Mouse (Mus musculus): ENCODE data around the gene Ninl. TPM values are rescaled to one million over a fixed set of nuclear protein-coding genes. Genes with fewer than 3 reads are reported as not detected.
"Not testable (repeated sequence)": the region's sequence is repeated elsewhere in the genome, so short reads cannot be mapped to it uniquely, and the experiment has no call there.

Gene Ninl
- polyA plus RNA-seq, 1 experiment from 2014 or later = 6.5 TPM

DNA sequence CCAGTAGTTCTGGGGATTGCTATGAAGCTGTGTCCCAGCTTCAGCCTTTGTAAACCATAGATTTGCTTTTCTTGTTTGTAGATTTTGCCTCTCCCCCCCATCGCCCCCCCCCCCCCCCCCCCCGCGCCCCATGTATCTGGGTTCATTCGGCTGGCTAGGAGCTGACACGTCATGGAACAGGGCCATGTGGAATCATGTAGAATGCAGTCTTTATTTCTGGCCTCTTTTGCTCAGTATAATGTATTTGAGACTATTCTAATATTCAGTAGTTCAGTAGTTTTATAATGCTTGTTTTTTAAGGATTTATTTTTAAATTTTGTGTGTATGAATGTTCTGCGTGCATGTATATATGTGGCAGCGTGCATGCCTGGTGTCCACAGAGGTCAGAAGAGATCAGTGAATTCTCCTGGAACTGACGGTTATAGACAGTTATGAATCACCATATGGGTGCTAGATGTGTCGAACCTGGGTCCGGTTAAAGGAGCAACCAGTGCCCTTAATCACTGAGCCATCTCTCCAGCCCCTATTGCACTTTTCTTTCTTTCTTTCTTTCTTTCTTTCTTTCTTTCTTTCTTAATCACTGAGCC is 128.8 kb downstream of the Ninl start:
- Histone ChIP-seq H3K9me3 (no peaks in the 10 kb centered on the region), H3K4me2 (replicated peaks) (peak overlapping the region; percentile 64), H3K4me1 (replicated peaks) (no peaks in the 10 kb centered on the region), H3K27me3 (replicated peaks) (no peaks in the 10 kb centered on the region), H3K4me3 (replicated peaks) (peak overlapping the region; percentile 75), H3K9ac (peak overlapping the region; percentile 56; the same call in 1 of the 2 replicates), H3K36me3 (no peaks in the 10 kb centered on the region), H3K27ac (no peak overlapping the region)
- WGBS = 32% methylated on average over 8 of the region's 10 CpGs
- no peak for ATAC-seq

DNA sequence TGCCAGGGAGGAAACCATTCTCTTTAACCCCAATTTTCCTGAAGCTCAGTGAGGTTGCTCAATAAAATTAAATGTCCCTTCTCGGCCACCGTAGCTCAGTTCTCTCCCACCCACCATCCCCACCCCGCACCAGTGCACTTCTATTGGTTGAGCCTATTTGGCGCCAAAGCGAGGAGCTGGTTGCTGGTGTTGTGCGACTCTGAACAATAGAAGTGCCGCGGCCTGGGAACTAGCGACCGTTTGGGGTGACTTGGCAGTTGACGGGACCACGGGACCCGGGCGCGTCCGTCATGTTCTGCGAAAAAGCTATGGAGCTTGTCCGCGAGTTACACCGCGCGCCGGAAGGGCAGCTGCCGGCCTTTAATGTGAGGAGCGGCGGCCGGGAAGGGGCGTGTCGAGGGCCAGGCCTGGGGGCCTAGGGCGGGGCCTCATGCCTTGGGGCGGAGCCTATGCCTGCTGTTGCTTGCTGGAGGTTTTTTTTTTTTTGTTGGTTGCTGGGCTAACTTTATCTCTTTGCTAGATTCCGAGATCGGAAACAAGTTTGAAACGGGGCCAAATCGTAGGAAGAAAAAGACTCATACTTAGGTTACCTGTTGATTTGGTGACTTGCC is 129.6 kb downstream of the Ninl start:
- H3K27ac ChIP-seq = peak overlapping the region; percentile 90
- under 1% methylated on average over 35 of the region's 35 CpGs for WGBS
- no peaks in the 10 kb centered on the region for H3K36me3 ChIP-seq
- H3K9ac ChIP-seq = peak overlapping the region; percentile 56
- no peaks in the 10 kb centered on the region for H3K27me3 ChIP-seq (replicated peaks)
- H3K4me1 ChIP-seq (replicated peaks) = no peaks in the 10 kb centered on the region
- H3K4me2 ChIP-seq (replicated peaks) = peak overlapping the region; percentile 64
- peak overlapping the region; percentile 75 for H3K4me3 ChIP-seq (replicated peaks)
- ATAC-seq = peak; percentile 95
- H3K9me3 ChIP-seq = no peaks in the 10 kb centered on the region

DNA sequence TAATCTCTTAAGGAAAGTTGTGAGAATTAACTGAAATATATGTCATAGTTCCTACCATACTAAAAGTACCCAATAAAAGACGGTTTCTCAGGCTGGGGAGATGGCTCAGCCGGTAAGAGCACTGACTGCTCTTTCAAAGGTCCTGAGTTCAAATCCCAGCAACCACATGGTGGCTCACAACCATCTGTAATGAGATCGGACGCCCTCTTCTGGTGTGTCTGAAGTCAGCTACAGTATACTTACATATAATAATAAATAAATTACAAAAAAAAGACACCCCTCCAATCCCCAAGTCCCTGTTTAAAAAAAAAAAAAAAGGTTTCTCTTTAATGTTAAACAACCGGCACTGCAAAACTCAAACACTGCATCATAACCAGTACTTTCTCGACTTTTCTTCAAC is 130.3 kb downstream of the Ninl start:
- Histone ChIP-seq H3K4me2 (replicated peaks) (peak overlapping the region; percentile 64), H3K4me3 (replicated peaks) (peak overlapping the region; percentile 75; the same call in 1 of the 2 replicates)
- H3K9me3 ChIP-seq; H3K27me3 ChIP-seq (replicated peaks); ATAC-seq; H3K36me3 ChIP-seq; H3K27ac ChIP-seq; H3K9ac ChIP-seq; H3K4me1 ChIP-seq (replicated peaks): not testable (repeated sequence)
- 45% methylated on average over 6 of the region's 6 CpGs for WGBS

DNA sequence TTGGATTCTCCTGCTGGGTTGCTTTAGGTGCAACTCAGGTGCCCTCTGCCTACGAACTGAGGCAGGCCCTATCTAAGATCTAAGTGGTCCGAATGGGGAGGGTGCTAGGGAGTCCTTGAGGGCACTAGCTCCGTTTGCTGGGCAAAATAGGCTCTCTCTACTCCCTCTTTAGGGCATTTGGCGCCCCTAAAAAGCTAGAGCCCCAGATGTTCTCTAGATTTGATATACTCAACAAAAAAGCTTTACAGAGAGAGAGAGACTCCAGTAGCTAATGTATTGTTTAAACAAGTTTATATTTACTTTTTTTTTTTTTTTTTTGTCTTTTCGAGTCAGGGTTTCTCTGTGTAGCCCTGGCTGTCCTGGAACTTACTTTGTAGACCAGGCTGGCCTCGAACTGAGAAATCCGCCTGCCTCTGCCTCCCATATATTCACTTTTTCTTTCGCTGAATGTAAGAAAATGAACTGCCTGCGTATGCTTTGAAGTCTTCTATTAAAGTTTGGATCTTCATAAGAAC is 134.2 kb downstream of the Ninl start, which contains the start of gene Gins1:
Gene Gins1 (plus strand): TSS at position 465 of the 515 bp plus-strand sequence.
- Histone ChIP-seq H3K4me2 (replicated peaks) (peak within 1 kb of the TSS; percentile 91), H3K9ac (peak within 1 kb of the TSS; percentile 88), H3K36me3 (no peaks in the 10 kb centered on the region), H3K27ac (peak within 1 kb of the TSS; percentile 89), H3K4me1 (replicated peaks) (no peaks in the 10 kb centered on the region), H3K27me3 (replicated peaks) (no peaks in the 10 kb centered on the region), H3K9me3 (no peaks in the 10 kb centered on the region), H3K4me3 (replicated peaks) (peak within 1 kb of the TSS; percentile 90)
- 35% methylated on average over 9 of the region's 9 CpGs for WGBS
- ATAC-seq = peak; percentile 52

DNA sequence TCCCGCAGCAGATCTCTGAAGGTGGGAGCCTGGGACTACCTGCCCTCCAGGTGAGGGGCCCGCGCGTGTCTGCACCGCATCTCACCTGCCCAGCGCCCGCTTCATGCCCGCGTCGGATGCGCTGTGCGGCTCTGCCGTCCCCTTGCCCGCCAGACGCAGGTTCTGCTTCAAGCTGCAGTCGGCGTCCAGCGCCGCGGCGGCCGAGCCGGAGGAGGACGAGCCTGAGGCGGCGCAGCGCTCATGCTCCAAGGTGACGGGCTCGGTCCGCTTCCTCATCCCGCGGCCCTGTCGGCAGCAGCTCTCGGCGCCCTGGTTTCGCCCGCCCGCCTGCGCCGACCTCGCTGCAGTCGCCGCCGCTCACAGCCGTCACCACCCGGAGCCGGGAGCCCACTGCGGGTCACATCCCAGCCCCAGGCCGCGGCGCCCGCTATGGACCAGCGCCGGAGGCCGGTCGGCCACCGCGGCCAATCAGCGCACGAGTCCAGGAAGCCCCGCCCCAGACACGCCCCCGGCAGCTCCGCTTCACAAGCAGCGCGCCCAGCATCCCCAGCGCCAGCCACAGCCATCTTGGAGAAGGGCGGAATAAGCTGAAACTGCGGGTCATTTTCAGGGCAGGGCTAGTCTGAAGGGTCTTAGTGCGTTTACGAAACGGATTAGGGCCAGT is 134.8 kb downstream of the Ninl start, which contains the start of gene Abhd12:
Gene Abhd12 (minus strand): TSS at position 470 of the 664 bp plus-strand sequence.
- Histone ChIP-seq H3K9ac (peak within 1 kb of the TSS; percentile 88), H3K9me3 (no peaks in the 10 kb centered on the region), H3K36me3 (no peaks in the 10 kb centered on the region), H3K27me3 (replicated peaks) (no peaks in the 10 kb centered on the region), H3K4me2 (replicated peaks) (peak within 1 kb of the TSS; percentile 91), H3K27ac (peak within 1 kb of the TSS; percentile 89), H3K4me3 (replicated peaks) (peak within 1 kb of the TSS; percentile 90), H3K4me1 (replicated peaks) (no peaks in the 10 kb centered on the region)
- peak; percentile 97 for ATAC-seq
- WGBS = under 1% methylated on average over 72 of the region's 72 CpGs

DNA sequence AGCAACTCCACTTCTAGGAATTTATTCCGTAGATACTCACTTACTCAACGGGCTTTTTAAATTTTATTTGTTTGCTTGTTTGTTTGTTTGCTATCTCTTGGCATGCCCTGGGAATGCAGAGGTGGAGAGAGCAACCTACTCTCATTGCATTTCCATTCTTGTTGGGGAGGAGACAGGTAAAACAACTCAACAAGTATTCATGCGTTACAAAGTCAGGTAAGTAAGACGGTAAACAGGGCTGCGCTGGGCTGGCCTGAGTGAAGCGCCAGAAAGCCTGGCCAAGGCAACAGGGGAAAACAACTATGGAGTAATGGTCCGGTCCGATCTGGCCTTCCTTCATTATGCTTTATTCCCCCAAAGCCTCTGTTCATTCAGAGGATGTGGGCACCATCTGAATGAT is 136.8 kb downstream of the Ninl start:
- no peak for ATAC-seq
- Histone ChIP-seq H3K4me3 (replicated peaks) (no peak overlapping the region), H3K4me2 (replicated peaks) (no peak overlapping the region), H3K4me1 (replicated peaks) (no peaks in the 10 kb centered on the region), H3K27me3 (replicated peaks) (no peaks in the 10 kb centered on the region), H3K27ac (no peak overlapping the region), H3K9me3 (no peaks in the 10 kb centered on the region), H3K9ac (no peak overlapping the region), H3K36me3 (no peaks in the 10 kb centered on the region)
- WGBS = 78% methylated on average over 8 of the region's 8 CpGs

DNA sequence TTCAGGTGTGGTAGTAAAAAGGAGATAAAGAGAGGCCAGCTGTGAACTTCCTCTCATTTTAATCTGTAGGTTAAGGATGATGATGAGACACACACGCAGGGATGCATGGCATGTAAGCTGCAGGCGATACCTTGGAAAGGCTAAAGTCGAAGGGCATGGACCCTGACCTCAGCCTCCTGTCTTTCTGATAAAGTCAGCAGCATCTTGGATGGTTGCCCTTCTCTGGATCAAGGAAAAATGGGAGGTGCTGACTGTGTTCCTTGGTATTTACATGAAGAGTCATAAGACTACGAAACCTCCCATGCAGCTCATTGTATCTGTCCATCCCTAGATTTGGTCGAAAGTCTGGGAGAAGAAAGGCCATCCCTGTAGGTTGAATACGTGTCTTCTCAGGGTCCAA is 138.8 kb downstream of the Ninl start:
- Histone ChIP-seq H3K4me1 (replicated peaks) (no peaks in the 10 kb centered on the region), H3K9me3 (no peaks in the 10 kb centered on the region), H3K27me3 (replicated peaks) (no peaks in the 10 kb centered on the region), H3K27ac (no peak overlapping the region), H3K4me3 (replicated peaks) (no peak overlapping the region), H3K4me2 (replicated peaks) (no peak overlapping the region), H3K36me3 (no peaks in the 10 kb centered on the region), H3K9ac (no peak overlapping the region)
- ATAC-seq = no peak
- 87% methylated on average over 6 of the region's 6 CpGs for WGBS

DNA sequence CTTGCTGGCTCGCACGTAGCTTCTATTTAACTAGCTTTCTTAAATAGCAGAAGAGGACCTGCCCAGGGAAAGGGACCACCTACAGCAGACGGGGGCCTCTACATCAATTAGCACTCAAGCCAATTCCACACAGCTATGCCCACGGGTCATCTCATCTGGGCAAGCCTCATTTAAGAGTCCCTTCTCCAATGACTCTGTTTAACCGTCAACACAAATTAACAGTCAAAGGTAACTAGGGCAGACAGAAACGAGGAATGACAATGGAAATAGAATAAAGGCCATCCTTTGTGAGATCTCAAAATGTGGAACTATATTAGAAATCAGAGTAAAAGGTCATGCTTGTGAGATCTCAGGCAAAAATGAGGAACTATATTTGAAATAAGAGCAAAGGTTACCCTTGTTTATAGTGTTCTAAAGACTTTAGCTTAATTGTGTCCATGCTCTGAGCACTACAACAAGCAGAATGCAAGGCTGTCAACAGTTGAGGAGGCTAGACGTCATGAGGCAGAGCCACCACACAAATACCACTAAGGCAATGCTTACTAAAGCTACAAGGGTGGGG is 143.4 kb downstream of the Ninl start:
- Histone ChIP-seq H3K4me3 (replicated peaks) (no peak overlapping the region), H3K27me3 (replicated peaks) (no peaks in the 10 kb centered on the region), H3K36me3 (no peaks in the 10 kb centered on the region), H3K4me2 (replicated peaks) (no peak overlapping the region), H3K4me1 (replicated peaks) (no peaks in the 10 kb centered on the region), H3K9me3 (no peaks in the 10 kb centered on the region), H3K9ac (no peak overlapping the region), H3K27ac (no peak overlapping the region)
- WGBS = 82% methylated on average over 7 of the region's 7 CpGs
- no peak for ATAC-seq

DNA sequence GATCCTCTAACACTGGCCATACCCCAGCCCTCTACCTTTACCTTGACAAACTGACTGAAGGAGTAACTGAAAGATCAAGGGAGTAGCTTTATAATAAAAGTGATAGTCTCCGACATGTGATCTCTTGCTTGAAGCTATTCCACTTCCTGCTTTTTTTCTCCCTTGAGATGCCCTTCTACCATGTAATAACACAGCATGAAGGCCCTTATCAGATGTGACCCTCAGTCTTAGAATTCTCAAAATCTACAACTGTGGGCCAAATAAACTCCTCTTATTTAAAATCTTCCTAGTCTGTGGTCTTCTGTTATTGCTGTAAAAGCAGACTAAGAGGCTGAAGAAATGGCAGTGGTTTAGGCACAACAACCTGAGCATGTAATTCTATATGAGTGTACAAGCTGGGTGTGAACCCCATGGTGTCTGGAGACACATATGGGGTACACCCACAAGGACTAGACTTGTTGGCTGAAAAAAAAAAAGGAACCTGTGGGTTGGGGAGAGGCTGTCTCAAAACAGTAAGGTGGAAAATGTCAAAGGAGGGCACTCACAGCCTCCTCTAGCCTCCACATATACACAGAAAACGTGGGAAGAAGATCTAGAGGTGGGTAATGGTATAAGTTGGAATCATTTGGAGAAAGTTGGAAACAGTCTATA is 144.4 kb downstream of the Ninl start:
- Histone ChIP-seq H3K9ac (no peak overlapping the region), H3K9me3 (no peaks in the 10 kb centered on the region), H3K4me1 (replicated peaks) (no peaks in the 10 kb centered on the region), H3K27me3 (replicated peaks) (no peaks in the 10 kb centered on the region), H3K27ac (no peak overlapping the region), H3K36me3 (no peaks in the 10 kb centered on the region), H3K4me3 (replicated peaks) (no peak overlapping the region), H3K4me2 (replicated peaks) (no peak overlapping the region)
- ATAC-seq = no peak
- 87% methylated on average over 2 of the region's 2 CpGs for WGBS

DNA sequence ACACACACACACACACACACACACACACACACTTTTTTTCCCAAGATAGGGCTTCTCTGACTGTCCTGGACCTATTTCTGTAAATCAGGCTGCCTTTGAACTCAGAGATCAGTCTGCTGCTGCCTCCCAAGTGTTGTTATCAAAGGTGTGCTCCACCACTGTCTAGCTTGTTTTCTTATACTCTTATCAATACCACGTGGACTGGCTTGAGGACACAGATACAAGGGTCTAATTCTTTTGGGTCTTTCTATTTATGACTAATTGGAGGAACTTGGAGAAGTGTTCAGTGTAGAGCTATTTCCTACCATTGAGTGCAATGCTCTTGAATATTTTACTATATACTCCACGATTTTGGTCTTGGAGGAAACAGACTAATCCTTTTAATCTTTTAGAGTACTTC is 151.8 kb downstream of the Ninl start:
- WGBS = 69% methylated on average over 2 of the region's 2 CpGs
- no peak overlapping the region for H3K4me3 ChIP-seq (replicated peaks)
- H3K4me1 ChIP-seq (replicated peaks) = no peaks in the 10 kb centered on the region
- H3K27me3 ChIP-seq (replicated peaks) = no peaks in the 10 kb centered on the region
- H3K27ac ChIP-seq = no peak overlapping the region
- no peak overlapping the region for H3K4me2 ChIP-seq (replicated peaks)
- no peaks in the 10 kb centered on the region for H3K9me3 ChIP-seq
- no peaks in the 10 kb centered on the region for H3K36me3 ChIP-seq
- no peak for ATAC-seq
- H3K9ac ChIP-seq = no peak overlapping the region

DNA sequence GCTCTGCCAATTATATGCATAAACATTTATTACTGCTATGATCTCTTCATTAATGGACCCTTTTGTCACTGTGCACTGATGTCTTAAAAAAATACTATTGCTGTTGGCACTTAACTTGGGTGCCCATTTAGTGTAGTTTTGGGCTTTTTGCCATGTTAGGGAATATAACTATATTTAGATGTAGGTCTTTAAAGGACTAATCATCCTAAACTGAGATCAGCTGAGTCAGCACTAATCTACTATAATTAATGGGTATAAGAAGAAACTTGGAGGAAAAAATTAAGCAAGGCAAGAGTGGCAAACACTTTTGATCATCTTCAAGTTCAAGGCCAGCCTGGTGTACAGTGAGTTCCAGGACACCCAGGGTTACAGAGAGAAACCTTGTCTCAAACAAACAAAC is 152.9 kb downstream of the Ninl start:
- no peak for ATAC-seq
- Histone ChIP-seq H3K27me3 (replicated peaks) (no peaks in the 10 kb centered on the region), H3K36me3 (no peaks in the 10 kb centered on the region), H3K9ac (no peak overlapping the region), H3K27ac (no peak overlapping the region), H3K4me1 (replicated peaks) (no peaks in the 10 kb centered on the region), H3K4me3 (replicated peaks) (no peak overlapping the region), H3K4me2 (replicated peaks) (no peak overlapping the region), H3K9me3 (no peaks in the 10 kb centered on the region)

DNA sequence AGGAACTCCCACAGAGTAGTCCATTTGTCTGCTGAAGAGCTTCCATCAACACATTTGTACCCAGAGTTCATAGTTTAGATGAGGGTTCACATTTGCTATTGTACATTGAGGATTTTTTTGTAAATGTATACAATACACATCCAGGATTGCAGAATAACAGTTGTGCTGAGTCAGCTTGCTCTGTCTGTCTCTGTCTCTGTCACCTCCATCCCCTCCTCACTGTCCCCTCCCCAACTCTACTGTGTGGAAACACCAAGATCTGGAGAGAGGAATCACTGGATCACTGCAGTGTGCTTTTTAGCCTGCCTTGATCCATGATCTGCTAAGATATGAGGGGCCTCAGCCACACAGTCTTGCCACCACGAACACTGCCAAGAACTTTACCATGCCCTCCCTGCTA is 153.4 kb downstream of the Ninl start:
- WGBS = 58% methylated on average over 1 of the region's 1 CpGs
- no peak for ATAC-seq
- H3K36me3 ChIP-seq = no peaks in the 10 kb centered on the region
- H3K9me3 ChIP-seq = no peaks in the 10 kb centered on the region
- H3K27ac ChIP-seq = no peak overlapping the region
- no peaks in the 10 kb centered on the region for H3K27me3 ChIP-seq (replicated peaks)
- H3K4me2 ChIP-seq (replicated peaks) = no peak overlapping the region
- no peak overlapping the region for H3K4me3 ChIP-seq (replicated peaks)
- no peaks in the 10 kb centered on the region for H3K4me1 ChIP-seq (replicated peaks)
- H3K9ac ChIP-seq = no peak overlapping the region

All from intestine, embryonic 15.5 days (tissue).